Mouse (Mus musculus): ENCODE results near the gene Ikzf3.

GRCm38 (mm10) chr11:98584146-98584545, 38.3 kb upstream of the Ikzf3 start:
- TF ChIP-seq CTCF (IDR thresholded peaks at IDR 0.05; ENCODE audit: borderline replicate concordance, extremely low read depth, insufficient read depth, insufficient read length), result no peak
- no peak for TF ChIP-seq POLR2A (IDR thresholded peaks at IDR 0.05; ENCODE audit: borderline replicate concordance, extremely low read depth, insufficient read depth, insufficient read length, poor library complexity, severe bottlenecking)

All from brain, embryonic 14.5 days (tissue).